Mouse (Mus musculus): ENCODE data around the gene Traf5.
A peak's percentile ranks its signal among the peaks of the same experiment; 100 is the strongest.

The Traf5 gene

DNA sequence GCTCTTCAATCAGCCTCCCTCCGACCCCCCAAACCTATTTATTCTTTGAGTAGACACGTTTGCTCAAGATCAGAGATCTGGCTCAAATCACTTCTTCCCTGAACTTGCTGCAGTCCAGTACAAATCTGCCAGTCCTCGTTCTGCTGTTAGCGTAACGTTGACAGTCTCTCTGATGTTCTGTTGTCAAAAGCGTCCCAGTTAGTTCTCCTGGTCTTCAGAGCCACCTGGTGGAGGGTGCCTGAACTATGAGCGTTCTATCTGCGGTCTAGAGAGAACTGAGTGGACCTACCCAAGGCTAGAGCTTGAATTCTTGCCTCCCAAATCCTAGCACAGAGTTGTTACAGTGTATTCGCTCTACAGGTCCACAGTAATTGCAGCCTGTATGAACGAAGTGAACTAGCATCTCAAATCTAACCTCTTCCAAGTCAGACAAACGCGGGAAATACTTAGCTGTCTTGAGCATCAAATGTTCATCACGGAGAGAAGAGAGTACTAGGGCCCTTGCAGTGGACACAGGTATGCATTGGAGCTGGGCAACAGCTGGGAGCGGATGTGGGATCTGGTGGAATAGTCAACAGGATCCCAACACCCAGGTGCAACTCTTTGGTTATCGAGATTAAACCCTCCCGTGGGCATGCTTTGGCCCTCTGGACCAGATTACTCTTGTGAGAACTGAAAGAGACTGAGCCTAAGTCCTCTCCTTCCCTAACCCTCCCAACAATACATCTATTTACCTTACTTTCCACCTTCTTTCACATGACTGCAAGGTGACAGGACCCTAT lies 711 bp upstream of the Traf5 start:
- DNase-seq (ENCODE audit: low read depth, low spot score): peak; percentile 87

- no peak for DNase-seq (ENCODE audit: low read depth, low spot score)
Observed at GRCm38 (mm10) chr1:192090689-192091567, 1.4 kb downstream of the Traf5 start.

DNA sequence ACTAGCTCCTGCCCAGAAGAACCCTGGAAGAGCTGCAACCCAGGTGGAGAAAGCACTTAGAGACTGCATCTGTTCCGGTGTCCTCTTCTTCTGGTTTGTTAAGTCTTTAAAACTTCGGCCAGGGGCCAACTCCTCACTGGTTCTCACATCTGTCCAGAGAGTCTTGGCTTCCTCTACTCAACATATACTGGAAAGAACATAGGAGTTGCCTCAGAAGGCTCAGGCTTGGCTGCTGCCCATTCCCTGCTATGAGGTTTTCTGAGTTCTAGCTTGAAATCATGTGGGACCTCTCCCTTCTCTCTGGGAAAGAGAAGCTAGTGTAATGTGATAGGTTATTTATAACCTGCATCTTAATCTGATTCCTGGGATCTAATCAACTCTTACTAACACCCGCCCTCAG lies 2.1 kb downstream of the Traf5 start:
- DNase-seq (ENCODE audit: low read depth, low spot score): no peak

GRCm38 (mm10) chr1:192089208-192090166 lies 2.9 kb downstream of the Traf5 start:
- no peak for DNase-seq (ENCODE audit: low read depth, low spot score)

DNA sequence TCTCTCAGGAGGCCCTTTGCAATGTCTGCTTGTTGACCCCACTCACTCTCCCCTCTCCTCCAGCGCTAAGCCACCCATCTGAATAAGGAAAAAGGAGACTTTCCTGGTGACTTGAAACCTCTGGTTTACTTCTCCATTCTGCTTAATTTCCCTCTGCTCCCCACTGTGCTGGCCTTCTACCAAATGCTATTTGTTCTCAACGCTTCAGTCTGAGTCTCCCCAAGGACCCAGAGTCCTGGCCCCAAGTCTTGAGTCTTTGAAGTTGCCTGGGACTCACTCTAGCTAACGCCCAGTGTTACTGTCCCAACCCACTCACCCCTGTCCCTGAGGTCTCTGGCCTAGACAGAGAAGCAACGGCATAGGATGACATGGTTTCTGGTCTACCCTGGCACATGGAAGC lies 4.3 kb downstream of the Traf5 start:
- no peak for DNase-seq (ENCODE audit: low read depth, low spot score)

GRCm38 (mm10) chr1:192087098-192087497 lies 5.3 kb downstream of the Traf5 start:
- DNase-seq (ENCODE audit: low read depth, low spot score): no peak

DNA sequence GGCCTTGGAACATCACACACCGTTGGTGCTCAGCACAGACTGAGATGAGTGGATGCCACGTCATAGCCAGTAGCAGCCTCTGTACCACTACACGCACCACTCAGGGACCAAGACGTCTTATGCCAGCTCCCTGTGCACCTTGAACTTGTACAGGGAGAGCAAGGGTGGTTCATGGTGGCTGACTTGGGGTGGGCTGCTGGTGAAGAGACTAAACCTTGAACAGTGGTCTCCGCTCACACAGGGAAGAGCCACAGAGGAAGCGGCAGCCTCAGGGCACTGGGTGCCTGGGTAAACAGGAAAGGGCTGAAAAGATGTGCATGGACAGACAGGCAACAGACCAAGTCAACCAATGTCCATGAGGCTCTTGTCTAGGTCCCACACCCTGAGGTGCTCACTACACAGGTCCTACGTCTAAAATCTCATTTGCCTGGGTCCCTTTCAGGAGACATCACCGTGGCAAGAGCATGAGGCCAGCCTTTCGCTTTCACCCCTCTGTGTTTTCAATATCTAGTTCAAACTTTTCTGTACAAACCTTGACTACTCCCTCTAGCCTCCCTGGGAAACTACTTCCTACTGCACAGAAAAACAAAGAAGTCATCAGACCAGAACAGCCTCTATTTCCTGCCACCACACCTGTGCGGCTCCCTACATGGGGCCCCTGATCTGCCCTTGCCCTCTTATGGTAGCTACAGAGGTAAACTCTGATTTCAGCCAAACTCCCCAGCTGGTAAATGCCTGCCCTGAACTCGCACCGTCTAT lies 5.9 kb downstream of the Traf5 start:
- no peak for DNase-seq (ENCODE audit: low read depth, low spot score)

GRCm38 (mm10) chr1:192085218-192085617 lies 7.1 kb downstream of the Traf5 start:
- no peak for DNase-seq (ENCODE audit: low read depth, low spot score)

GRCm38 (mm10) chr1:192082646-192083045 lies 9.7 kb downstream of the Traf5 start:
- no peak for DNase-seq (ENCODE audit: low read depth, low spot score)

DNA sequence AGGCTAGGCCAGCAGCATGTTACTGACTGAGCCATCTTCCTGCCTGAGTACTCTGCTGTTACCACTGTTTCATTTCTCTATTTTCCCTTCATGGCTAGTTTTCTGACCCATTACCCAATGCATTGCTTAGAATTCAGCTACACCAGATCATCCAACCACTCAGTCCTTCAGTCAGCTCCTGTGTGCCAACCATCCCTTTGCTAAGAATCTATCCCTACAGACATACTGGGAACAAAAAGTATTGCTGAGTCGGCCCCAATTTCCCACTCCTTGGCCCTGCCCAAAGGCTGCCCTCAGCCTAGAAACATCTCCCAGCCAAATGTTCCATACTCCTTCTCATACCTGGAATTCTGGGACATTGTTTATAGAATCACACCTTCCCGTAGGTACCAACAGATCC lies 11.2 kb downstream of the Traf5 start:
- DNase-seq (ENCODE audit: low read depth, low spot score): no peak

DNA sequence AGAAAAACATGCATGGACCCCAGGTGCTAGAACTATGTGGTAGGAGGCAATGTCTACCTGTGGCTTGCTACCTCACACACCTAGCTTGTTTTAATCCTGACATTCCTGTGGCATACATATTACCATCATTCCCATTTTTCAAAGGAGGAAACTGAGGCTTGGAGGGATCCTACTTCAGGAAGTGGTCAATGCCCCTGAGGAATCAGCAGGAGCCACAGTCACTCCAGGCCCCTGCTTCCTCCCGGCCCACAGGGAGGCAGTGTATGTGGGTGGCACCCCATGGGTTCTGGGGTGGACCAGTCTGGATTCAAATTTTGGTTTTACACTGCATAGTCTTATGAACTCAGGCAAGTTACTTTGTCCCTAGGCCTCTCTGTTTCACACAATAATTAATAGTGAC lies 13.2 kb downstream of the Traf5 start:
- no peak for DNase-seq (ENCODE audit: low read depth, low spot score)

- DNase-seq (ENCODE audit: low read depth, low spot score): no peak
Observed at GRCm38 (mm10) chr1:192078406-192078805, 14.0 kb downstream of the Traf5 start.

DNA sequence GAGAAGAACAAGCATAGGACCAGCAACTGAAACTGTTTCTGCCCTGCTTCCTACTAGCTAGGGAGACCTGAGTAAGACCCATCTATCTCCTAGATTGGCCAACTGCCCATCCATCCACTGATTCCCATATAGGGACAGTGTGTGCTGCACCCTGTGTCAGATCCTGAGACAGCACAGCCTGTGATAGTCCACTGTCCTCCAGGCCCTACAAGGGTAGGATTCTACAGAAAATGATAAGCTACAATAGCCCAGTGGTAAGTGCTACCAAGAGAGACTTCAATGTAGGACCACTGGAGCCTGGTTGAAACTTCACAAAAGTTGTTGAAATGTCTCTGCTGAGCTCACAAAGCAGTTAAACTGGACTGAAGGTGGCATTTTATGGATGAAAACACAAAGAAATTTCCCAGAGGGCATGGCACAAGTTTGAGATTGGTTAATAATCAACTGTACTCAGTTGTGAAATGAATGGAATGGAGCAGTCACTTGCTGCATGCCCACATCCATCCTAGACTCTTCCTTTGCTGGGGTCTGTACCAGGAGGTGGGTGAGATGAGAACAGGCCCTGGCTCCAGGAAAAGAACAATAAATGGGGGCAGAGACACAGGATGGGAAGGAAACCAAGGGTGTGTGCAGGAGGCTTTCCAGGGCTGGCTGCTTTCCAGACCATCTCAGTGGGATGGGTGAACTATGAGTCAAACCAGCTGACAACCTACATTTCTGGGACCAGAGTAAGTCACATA lies 15.4 kb downstream of the Traf5 start:
- DNase-seq (ENCODE audit: low read depth, low spot score): no peak

DNA sequence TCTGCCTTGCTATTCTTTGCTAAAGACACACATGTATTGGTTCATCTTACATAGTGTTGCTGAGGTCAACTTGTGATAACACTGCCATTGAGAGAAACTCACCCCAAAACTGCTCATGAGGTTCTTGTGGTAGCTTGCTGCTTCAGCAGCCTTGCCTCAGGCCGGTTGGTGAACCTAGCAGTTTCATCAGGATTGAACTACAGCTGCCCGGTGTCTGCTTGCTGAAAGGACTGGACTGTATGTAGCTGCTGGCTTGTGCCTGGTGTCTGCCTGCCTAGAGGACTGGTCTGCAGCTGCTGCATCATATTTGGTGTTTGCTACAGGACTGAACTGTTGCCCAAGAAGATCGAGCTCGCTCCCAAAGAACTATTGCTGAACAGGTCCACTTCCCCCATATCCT lies 16.3 kb downstream of the Traf5 start:
- no peak for DNase-seq (ENCODE audit: low read depth, low spot score)

GRCm38 (mm10) chr1:192074824-192075223 lies 17.5 kb downstream of the Traf5 start:
- no peak for DNase-seq (ENCODE audit: low read depth, low spot score)

- DNase-seq (ENCODE audit: low read depth, low spot score): no peak
Observed at GRCm38 (mm10) chr1:192072426-192072825, 19.9 kb downstream of the Traf5 start.

- peak; percentile 8 for DNase-seq (ENCODE audit: low read depth, low spot score)
Observed at GRCm38 (mm10) chr1:192070618-192071051, 21.7 kb downstream of the Traf5 start.

DNA sequence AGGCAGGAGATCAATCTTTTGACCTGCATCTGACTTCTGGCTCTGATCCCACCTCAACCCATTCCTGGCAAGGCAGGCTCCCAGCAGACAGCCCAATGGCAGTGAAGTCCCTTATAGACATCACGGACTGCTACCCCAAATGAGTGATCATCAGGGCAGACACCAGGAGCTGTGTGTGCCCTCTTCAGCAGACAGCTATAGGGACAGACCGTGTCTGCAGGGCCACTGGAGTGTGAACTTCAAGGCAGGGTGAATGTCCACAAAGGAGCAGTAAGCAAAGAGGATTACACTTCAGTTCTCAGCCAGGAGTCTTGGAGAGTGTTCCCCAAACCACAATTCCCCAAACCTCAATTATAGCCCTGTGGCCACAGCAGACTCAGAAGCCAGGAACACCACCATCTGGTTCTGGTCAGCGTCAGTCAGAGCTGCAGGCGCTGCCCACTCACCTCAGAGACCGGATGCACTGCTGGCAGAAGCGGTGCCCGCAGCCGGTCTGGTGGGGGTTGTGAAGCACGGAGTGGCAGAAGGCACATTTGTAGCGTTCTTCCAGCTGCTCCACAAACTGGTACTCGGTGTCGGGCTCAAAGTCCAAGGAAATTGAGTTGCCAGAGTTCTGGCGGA lies 22.3 kb downstream of the Traf5 start:
- DNase-seq (ENCODE audit: low read depth, low spot score): no peak

DNA sequence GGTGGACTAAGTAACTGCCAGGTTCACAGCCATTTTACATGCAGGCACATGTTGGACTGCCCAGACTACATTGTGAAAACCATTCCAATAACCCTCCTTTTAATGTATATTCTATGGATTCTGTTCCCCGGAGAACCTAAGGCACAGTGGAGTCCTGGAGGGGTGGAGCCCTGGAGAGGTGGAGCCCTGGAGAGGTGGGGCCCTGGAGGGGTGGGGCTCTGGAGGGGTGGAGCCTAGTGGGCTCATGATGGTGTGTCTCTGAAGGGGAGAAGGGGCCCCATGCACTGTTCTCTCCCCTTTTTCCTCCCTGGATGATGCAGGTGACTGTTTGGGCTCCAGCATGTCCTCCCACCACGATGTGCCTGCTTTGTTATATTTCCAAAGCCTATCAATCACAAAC lies 24.2 kb downstream of the Traf5 start:
- peak; percentile 22 for DNase-seq (ENCODE audit: low read depth, low spot score)

- DNase-seq (ENCODE audit: low read depth, low spot score): peak; percentile 25
Observed at GRCm38 (mm10) chr1:192066956-192067355, 25.4 kb downstream of the Traf5 start.
